Mouse (Mus musculus): ENCODE measurements around the gene Nr2c2ap.

The Nr2c2ap gene

GRCm38 (mm10) chr8:70122863-70123262 is 8.3 kb upstream of the Nr2c2ap start:
- no peak for DNase-seq

GRCm38 (mm10) chr8:70124992-70125391 is 6.1 kb upstream of the Nr2c2ap start:
- DNase-seq = no peak

- no peak for DNase-seq
Observed at GRCm38 (mm10) chr8:70128435-70128834, 2.7 kb upstream of the Nr2c2ap start.

GRCm38 (mm10) chr8:70129309-70129952 is 1.7 kb upstream of the Nr2c2ap start:
- peak; percentile 66 for DNase-seq

GRCm38 (mm10) chr8:70130066-70130465 is 1.1 kb upstream of the Nr2c2ap start:
- no peak for DNase-seq

GRCm38 (mm10) chr8:70134086-70134485 is 3.0 kb downstream of the Nr2c2ap start:
- no peak for DNase-seq

GRCm38 (mm10) chr8:70134931-70135330 is 3.8 kb downstream of the Nr2c2ap start:
- DNase-seq = no peak

- DNase-seq = no peak
Observed at GRCm38 (mm10) chr8:70136591-70136990, 5.5 kb downstream of the Nr2c2ap start.

GRCm38 (mm10) chr8:70137890-70138289 is 6.8 kb downstream of the Nr2c2ap start:
- no peak for DNase-seq

- peak; percentile 98 for DNase-seq
Observed at GRCm38 (mm10) chr8:70139026-70139857, 8.1 kb downstream of the Nr2c2ap start, which contains the start of the genes Rfxank, Borcs8 and Mef2b. Gene Rfxank, minus strand, starts transcription at chr8:70139154. Gene Borcs8, plus strand, starts transcription at chr8:70139499. Gene Mef2b, plus strand, starts transcription at chr8:70139711.

- no peak for DNase-seq
Observed at GRCm38 (mm10) chr8:70139981-70140380, 8.8 kb downstream of the Nr2c2ap start.

GRCm38 (mm10) chr8:70147678-70148607 is 16.8 kb downstream of the Nr2c2ap start:
- no peak for DNase-seq

- DNase-seq = no peak
Observed at GRCm38 (mm10) chr8:70150158-70150557, 19.0 kb downstream of the Nr2c2ap start.

GRCm38 (mm10) chr8:70152537-70153257 is 21.6 kb downstream of the Nr2c2ap start:
- peak; percentile 61 for DNase-seq

GRCm38 (mm10) chr8:70157240-70157800 is 26.2 kb downstream of the Nr2c2ap start:
- no peak for DNase-seq

GRCm38 (mm10) chr8:70158069-70158853 is 27.1 kb downstream of the Nr2c2ap start:
- DNase-seq = peak; percentile 79

- no peak for DNase-seq
Observed at GRCm38 (mm10) chr8:70159211-70159610, 28.1 kb downstream of the Nr2c2ap start.

GRCm38 (mm10) chr8:70160015-70160414 is 28.9 kb downstream of the Nr2c2ap start:
- no peak for DNase-seq

GRCm38 (mm10) chr8:70163316-70163715 is 32.2 kb downstream of the Nr2c2ap start:
- no peak for DNase-seq

GRCm38 (mm10) chr8:70166504-70167110 is 35.5 kb downstream of the Nr2c2ap start:
- DNase-seq = peak; percentile 33

- DNase-seq = no peak
Observed at GRCm38 (mm10) chr8:70170116-70170515, 39.0 kb downstream of the Nr2c2ap start.
